ENCODE assay signal across 24 mouse cellular contexts in genomic region chr1:185672940-185673339, GRCm38 (mm10).
DNase-seq lines count a peak whose midpoint lies in the region; ATAC-seq lines count a peak whose summit lies in the region.
"Had no signal": no experiment of that assay in that cellular context is flagged by ENCODE, and none has a peak within 500 bp of the region (broad histone marks: within the 10 kb centered on the region; RNA-seq: fewer than 3 reads in every experiment).

No protein-coding gene starts in this region.

- no peak for ATAC-seq in lung, embryonic 16.5 days (ENCODE audit: low read depth)
- ATAC-seq in liver, embryonic 11.5 days (replicated peaks; ENCODE audit: low FRiP score), result no peak
- ATAC-seq: forebrain, embryonic 13.5 days; inflammation-experienced regulatory T-cells, adult 6 months; liver, embryonic 12.5 days had no signal

- peak; percentile 34 for DNase-seq in embryo, embryonic 10 days (ENCODE audit: low spot score)
- no peak for DNase-seq in embryo, embryonic 9.5 days (ENCODE audit: extremely low spot score)
- no peak for DNase-seq in lung, postnatal 25 days (ENCODE audit: low spot score)
- peak; percentile 77 for DNase-seq in forelimb bud, embryonic 11.5 days (ENCODE audit: low read depth, low spot score)
- no peak for DNase-seq in ovary, postnatal 10 days (ENCODE audit: low spot score)
- DNase-seq in ovary, postnatal 14 days (ENCODE audit: low spot score), result no peak
- DNase-seq in liver, embryonic 11.5 days (ENCODE audit: low spot score), result no peak
- DNase-seq: adrenal gland, postnatal 36 days; cerebellum, adult 9-10 months; kidney, adult 8-10 months; kidney, postnatal 10 days; left cerebral cortex, postnatal 4 days; lung, adult 18-20 months; right cerebral cortex, postnatal 14 days; thymus, adult 2 months had no signal

- no peak overlapping the region for H3K9ac ChIP-seq in lung, embryonic 16.5 days (ENCODE audit: low read length)
- H3K9ac ChIP-seq in liver, embryonic 11.5 days (ENCODE audit: low read depth, low read length), result no peak overlapping the region
- H3K9ac ChIP-seq: forebrain, embryonic 13.5 days; liver, embryonic 12.5 days had no signal

- no peak overlapping the region for H3K4me3 ChIP-seq in lung, embryonic 16.5 days (ENCODE audit: low read length)
- H3K4me3 ChIP-seq in liver, embryonic 11.5 days (ENCODE audit: low read depth, low read length), result no peak overlapping the region
- H3K4me3 ChIP-seq: erythroblast, embryonic 14.5 days; forebrain, embryonic 13.5 days; heart, embryonic 10.5 days; left cerebral cortex, adult 2 months; liver, embryonic 12.5 days had no signal

- H3K9me3 ChIP-seq in lung, embryonic 16.5 days (ENCODE audit: control insufficient read depth, low read length), result no peaks in the 10 kb centered on the region
- H3K9me3 ChIP-seq in liver, embryonic 11.5 days (ENCODE audit: control insufficient read depth, low read length), result no peaks in the 10 kb centered on the region
- H3K9me3 ChIP-seq: forebrain, embryonic 13.5 days; heart, embryonic 10.5 days; liver, embryonic 12.5 days had no signal

- H3K36me3 ChIP-seq in lung, embryonic 16.5 days (ENCODE audit: control insufficient read depth, insufficient read depth, low read length), result no peaks in the 10 kb centered on the region
- H3K36me3 ChIP-seq in liver, embryonic 11.5 days (ENCODE audit: control insufficient read depth, insufficient read depth, low read length), result no peaks in the 10 kb centered on the region
- H3K36me3 ChIP-seq: heart, embryonic 10.5 days; liver, embryonic 12.5 days had no signal

- H3K27ac ChIP-seq in lung, embryonic 16.5 days (ENCODE audit: low read length), result peak overlapping the region; percentile 55; the same call in 1 of the 2 replicates
- H3K27ac ChIP-seq in liver, embryonic 11.5 days (ENCODE audit: low read depth, low read length), result no peak overlapping the region
- H3K27ac ChIP-seq: forebrain, embryonic 13.5 days; heart, embryonic 10.5 days; left cerebral cortex, adult 2 months; liver, embryonic 12.5 days; stomach, postnatal 0 days had no signal

- H3K27me3 ChIP-seq in lung, embryonic 16.5 days (ENCODE audit: control insufficient read depth, insufficient read depth, low read depth, low read length), result no peaks in the 10 kb centered on the region
- H3K27me3 ChIP-seq in liver, embryonic 11.5 days (replicated peaks; ENCODE audit: control insufficient read depth, insufficient read depth, low read length), result no peaks in the 10 kb centered on the region
- H3K27me3 ChIP-seq: forebrain, embryonic 13.5 days; liver, embryonic 12.5 days had no signal

- 38% methylated on average over 3 of the region's 3 CpGs for WGBS in lung, embryonic 16.5 days
- 70% methylated on average over 3 of the region's 3 CpGs for WGBS in liver, embryonic 11.5 days

- peaks cover 29% of the 10 kb centered on the region for H3K4me1 ChIP-seq in lung, embryonic 16.5 days (replicated peaks; ENCODE audit: control insufficient read depth, insufficient read depth, low read length)
- no peaks in the 10 kb centered on the region for H3K4me1 ChIP-seq in liver, embryonic 11.5 days (replicated peaks; ENCODE audit: control insufficient read depth, insufficient read depth, low read length)
- H3K4me1 ChIP-seq: liver, embryonic 12.5 days had no signal

- H3K4me2 ChIP-seq in lung, embryonic 16.5 days (ENCODE audit: low read depth, low read length), result no peak overlapping the region
- H3K4me2 ChIP-seq in liver, embryonic 11.5 days, result no peak overlapping the region
- H3K4me2 ChIP-seq: forebrain, embryonic 13.5 days; liver, embryonic 12.5 days; midbrain, embryonic 11.5 days had no signal

Comparison
In these comparisons a context has a peak if more than half of its experiments do, and no peak if none do; other contexts are left out.
1. DNase-seq: peak in embryo, embryonic 10 days (single experiment) and forelimb bud, embryonic 11.5 days (single experiment); none in embryo, embryonic 9.5 days (single experiment), lung, postnatal 25 days (single experiment), ovary, postnatal 10 days (single experiment), ovary, postnatal 14 days (single experiment) and liver, embryonic 11.5 days (single experiment).